Mouse (Mus musculus): ENCODE measurements around the gene Lrrc75a.

Gene Lrrc75a

GRCm38 (mm10) chr11:62614876-62615410, 33.4 kb downstream of the Lrrc75a start:
- no peak for DNase-seq

GRCm38 (mm10) chr11:62613657-62614365, 34.5 kb downstream of the Lrrc75a start:
- peak; percentile 88 for DNase-seq

- DNase-seq: no peak
These were observed 35.7 kb downstream of the Lrrc75a start for GRCm38 (mm10) chr11:62612604-62613003.

- DNase-seq: no peak
These were observed 38.0 kb downstream of the Lrrc75a start for GRCm38 (mm10) chr11:62610304-62610703.

- peak; percentile 32 for DNase-seq
These were observed 39.3 kb downstream of the Lrrc75a start for GRCm38 (mm10) chr11:62608826-62609675.

- no peak for DNase-seq
These were observed 40.4 kb downstream of the Lrrc75a start for GRCm38 (mm10) chr11:62607952-62608201.

- DNase-seq: no peak
These were observed 41.0 kb downstream of the Lrrc75a start for GRCm38 (mm10) chr11:62607170-62607951.

- no peak for DNase-seq
These were observed 41.8 kb downstream of the Lrrc75a start for GRCm38 (mm10) chr11:62606299-62607169.

- DNase-seq: peak; percentile 40
These were observed 42.6 kb downstream of the Lrrc75a start for GRCm38 (mm10) chr11:62605619-62606298.

- no peak for DNase-seq
These were observed 43.3 kb downstream of the Lrrc75a start for GRCm38 (mm10) chr11:62604886-62605618.

- DNase-seq: no peak
These were observed 44.1 kb downstream of the Lrrc75a start for GRCm38 (mm10) chr11:62604123-62604706.

- peak; percentile 50 for DNase-seq
These were observed 44.8 kb downstream of the Lrrc75a start for GRCm38 (mm10) chr11:62603312-62604056.

GRCm38 (mm10) chr11:62602619-62603311, 45.6 kb downstream of the Lrrc75a start:
- peak; percentile 98 for DNase-seq

- DNase-seq: no peak
These were observed 46.3 kb downstream of the Lrrc75a start for GRCm38 (mm10) chr11:62601732-62602618.

GRCm38 (mm10) chr11:62598571-62598970, 49.8 kb downstream of the Lrrc75a start:
- DNase-seq: no peak

GRCm38 (mm10) chr11:62591904-62592575, 56.3 kb downstream of the Lrrc75a start:
- DNase-seq: peak; percentile 38

GRCm38 (mm10) chr11:62591026-62591425, 57.3 kb downstream of the Lrrc75a start:
- no peak for DNase-seq
